Mouse (Mus musculus): ENCODE measurements at regions not wholly inside any gene's neighbourhood (a gene's known extent, or its start where the extent isn't known, plus 50 kb on each side); places are given as distances from the start of the nearest gene placed in this dataset.

DNA sequence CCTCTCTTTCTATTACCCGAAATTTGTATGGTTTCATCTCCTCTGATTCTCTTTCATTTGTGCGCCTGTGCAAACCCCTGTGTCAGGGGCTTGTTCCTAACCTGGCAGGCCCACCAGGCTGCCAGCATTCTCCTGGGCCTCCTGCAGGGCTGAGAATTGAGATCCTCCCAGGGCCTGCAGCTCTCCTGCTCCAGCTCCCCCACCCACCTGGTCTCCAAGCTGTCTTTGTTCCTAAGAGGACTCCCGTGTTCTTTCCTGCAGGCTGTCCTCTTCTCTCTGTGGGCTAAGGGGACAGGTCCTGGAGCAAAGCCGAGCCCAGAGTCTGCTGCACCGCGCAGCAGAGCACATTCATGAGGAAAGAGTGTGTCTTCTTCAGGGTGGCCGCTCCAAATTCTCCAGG lies 163.3 kb upstream of the Gm4791 start:
- ChIA-PET POLR2A (no interaction called here), CTCF (interaction anchor here in 1 of 4 experiments (0.9 kb wide), 1 partner anchor 20 kb away, joined by 3 read pairs; no protein-coding TSS in a partner anchor)

DNA sequence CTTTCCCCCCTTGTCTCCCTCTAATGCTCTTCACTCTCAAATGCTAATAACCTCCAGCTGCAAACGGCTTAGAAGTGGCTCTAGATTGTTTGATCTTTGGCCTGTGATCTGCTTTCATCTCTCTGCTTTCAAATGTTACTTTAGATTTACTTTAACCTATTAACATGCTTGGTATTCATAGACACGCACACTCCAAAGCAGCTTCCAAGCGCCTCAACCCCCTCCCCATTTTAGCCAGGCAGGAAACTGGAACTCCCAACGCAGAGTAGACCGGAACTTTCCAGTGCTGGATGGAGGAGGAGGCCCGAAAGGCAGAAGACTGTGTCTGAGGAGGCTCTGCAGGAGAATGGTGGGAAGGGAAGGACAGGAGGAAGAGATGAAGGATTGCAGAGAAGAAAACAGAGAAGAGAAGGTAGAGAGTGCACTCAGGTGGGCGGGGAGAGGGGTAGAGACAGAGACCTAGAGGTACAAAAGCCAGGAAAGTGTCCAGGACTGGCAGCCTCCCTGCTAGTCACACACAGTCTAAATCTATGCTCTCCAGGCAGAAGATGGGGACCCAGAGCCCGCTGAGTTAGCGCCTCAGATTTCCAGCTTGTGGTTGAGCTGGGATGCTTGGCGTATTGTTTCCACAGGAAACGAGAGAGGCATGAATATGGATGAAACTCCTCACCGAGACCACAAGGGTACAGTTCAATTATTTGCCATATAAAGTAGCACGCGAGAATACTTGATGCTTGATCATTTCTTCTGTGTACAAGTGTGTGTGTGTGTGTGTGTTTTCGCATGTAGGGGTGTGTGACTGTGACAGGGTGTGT lies 167.6 kb upstream of the Gm4791 start:
- CTCF ChIA-PET: no interaction called here
- POLR2A ChIA-PET: interaction anchor here in 1 of 4 experiments (0.7 kb wide), 1 partner anchor 415 kb away, joined by 5 read pairs; no protein-coding TSS in a partner anchor

DNA sequence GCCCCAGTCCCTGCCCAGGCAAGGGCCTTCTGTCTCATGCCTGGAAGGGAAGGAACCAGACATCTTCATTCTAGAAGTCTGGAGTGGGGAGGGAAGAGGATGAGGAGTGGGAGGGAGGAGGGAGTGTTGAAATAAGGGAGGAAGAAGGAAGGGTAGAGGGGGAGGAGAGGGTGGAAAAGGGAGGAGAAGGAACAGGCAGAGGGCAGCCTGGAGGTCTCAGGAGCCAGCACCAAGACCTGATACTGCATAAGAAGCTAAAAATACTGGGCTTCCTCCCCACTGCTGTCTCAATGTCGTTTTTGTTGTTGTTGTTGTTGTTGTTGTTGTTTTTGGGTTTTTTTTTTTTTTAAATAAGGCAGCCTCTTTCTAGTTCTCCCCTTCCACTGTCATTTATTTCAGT lies 168.2 kb upstream of the Gm4791 start:
- ChIA-PET POLR2A (interaction anchor here in 1 of 4 experiments (0.7 kb wide), 2 partner anchors 226 to 414 kb away, joined by 5 read pairs; no protein-coding TSS in a partner anchor), CTCF (no interaction called here)

DNA sequence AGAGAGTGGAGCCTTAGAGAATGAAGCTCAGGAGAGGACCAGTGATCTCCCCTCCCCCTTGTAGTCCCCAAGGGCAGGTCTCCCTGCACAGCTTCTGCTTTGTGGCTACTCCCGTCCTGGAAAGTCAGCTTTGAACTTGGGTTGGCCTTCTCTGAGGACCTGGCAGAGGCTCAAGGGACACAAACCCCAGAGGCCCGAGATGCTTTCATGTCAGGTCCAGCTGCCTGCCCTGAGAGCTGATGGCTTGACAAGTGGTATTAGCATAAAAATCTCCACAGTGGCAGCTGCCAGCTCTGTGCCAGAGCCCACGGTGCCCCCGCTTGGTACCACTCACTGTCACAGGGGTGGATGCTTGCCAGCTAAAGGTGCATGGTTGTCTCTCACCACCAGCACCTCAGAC lies 173.8 kb upstream of the Gm4791 start:
- ChIA-PET CTCF (interaction anchor here in 2 of 4 experiments (0.8 to 1.9 kb wide), 2 partner anchors 9 to 10 kb away, joined by 3 to 6 read pairs; no protein-coding TSS in a partner anchor), POLR2A (interaction anchor here in 1 of 4 experiments (0.6 kb wide), 1 partner anchor 411 kb away, joined by 3 read pairs; no protein-coding TSS in a partner anchor)

DNA sequence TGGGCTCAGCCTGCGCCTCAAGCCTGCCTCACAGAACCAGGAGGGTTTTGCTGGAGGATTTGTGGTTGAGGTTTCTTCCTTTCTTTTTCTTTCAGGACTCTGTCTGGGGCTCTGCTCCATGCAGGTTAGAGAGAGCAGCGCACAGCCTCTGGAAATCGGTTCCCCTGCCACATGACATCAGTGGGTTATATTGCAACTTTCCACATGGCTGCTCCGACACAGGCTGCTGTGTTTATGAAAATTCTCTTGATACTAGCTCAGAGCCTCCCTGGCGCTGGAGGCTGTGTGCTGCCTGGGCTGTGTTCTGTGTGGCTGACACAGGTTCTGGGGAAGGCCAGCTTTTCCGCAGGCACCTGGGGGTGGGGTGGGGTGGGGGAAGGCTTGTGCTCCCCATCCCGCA lies 178.7 kb upstream of the Gm4791 start:
- ChIA-PET CTCF (interaction anchor here in 2 of 4 experiments (0.5 to 0.6 kb wide), 2 partner anchors 34 to 1800 kb away, joined by 3 to 8 read pairs; no protein-coding TSS in a partner anchor), POLR2A (interaction anchor here in 3 of 4 experiments (0.6 to 1.1 kb wide), 3 partner anchors 9 to 677 kb away, joined by 3 to 4 read pairs (median 3); no protein-coding TSS in a partner anchor)

DNA sequence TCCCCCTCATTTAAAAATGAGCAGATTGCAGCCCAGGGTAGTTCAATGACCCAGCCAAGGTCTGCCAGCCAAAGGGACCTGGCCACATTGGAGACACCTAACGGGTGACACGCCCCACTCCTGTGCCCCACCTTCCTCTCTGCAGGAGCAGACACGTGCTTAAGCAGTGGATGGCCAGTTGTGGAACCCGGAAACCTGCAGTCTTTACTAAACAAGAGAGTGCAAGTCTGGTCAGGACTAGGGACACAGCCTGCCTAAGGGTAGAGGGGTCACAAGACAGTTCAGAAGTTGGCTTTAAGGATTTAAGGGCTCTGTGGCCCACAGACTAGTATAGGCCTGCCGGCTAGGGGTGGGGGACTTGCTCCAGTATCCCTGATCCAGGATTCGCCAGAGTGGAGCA lies 179.2 kb upstream of the Gm4791 start:
- ChIA-PET POLR2A (interaction anchor here in 3 of 4 experiments (0.5 to 1.1 kb wide), 4 partner anchors 9 to 1937 kb away, joined by 3 to 7 read pairs (median 4); no protein-coding TSS in a partner anchor), CTCF (interaction anchor here in 2 of 4 experiments (0.6 kb wide), 2 partner anchors 35 to 1096 kb away, joined by 3 to 8 read pairs; no protein-coding TSS in a partner anchor)

DNA sequence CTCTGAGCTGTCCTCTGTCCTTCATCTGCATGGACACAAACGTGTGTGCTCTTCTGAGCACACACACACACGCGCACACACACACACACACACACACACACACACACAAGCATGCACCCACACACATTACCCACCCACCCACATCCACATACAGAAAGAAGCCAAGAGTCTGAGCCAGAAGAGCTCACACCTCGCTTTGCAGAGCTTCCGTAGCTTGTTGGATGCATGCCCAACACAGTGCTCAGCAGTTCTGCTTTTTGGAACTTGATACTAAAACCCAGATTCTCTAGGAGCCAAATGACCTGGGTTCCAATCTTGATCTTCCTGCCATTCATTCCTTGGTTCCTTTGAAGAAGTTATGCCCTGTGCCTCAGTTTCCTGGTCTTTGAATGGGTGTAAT lies 182.4 kb upstream of the Gm4791 start:
- ChIA-PET POLR2A (interaction anchor here in 2 of 4 experiments (0.5 to 0.7 kb wide), 2 partner anchors 474 to 753 kb away, joined by 3 to 4 read pairs; no protein-coding TSS in a partner anchor), CTCF (interaction anchor here (0.6 to 2.5 kb wide), 11 partner anchors 9 to 514 kb away, joined by 3 to 15 read pairs (median 4); no protein-coding TSS in a partner anchor)

DNA sequence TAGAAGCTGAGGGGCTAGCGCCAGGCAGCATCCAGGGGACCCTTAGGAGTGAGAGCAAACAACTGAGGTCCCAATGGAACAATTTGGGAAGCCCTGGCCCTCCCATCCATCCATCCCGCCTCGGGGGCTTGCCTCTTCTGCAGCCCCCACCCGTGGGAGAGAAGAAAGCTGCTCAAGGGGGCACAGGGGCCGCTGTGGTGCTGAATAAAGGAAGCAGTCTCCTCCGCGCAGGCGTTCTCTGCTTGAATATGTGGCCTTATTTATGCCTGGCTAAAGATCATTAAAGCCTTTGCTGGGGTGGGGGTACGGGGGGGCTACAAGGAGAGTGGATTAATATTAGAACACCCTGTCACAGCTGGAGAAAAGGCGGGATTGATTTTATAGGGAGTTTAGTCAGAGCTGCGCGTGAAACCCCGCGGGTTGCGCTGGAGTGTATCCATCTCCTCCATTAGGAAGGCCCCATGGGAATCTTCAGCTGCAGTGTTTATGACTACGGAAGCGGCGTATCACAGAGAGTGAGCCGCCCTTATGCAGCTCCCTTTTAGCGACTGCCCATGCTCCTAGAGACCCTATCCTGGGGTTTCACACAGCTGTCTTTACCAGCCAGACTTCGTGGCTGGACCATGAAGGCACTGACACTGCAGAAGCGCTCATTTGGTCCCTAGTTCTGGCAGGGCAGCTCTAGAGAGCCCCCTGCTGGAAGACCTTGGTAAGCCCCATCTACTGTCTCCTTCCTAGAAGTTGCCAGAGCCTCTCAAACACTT lies 183.9 kb upstream of the Gm4791 start:
- CTCF ChIA-PET: interaction anchor here (0.5 to 2.5 kb wide), 23 partner anchors 9 to 523 kb away, joined by 3 to 15 read pairs (median 3); no protein-coding TSS in a partner anchor
- POLR2A ChIA-PET: interaction anchor here in 2 of 4 experiments (0.7 to 0.8 kb wide), 2 partner anchors 85 to 95 kb away, joined by 3 read pairs; no protein-coding TSS in a partner anchor

DNA sequence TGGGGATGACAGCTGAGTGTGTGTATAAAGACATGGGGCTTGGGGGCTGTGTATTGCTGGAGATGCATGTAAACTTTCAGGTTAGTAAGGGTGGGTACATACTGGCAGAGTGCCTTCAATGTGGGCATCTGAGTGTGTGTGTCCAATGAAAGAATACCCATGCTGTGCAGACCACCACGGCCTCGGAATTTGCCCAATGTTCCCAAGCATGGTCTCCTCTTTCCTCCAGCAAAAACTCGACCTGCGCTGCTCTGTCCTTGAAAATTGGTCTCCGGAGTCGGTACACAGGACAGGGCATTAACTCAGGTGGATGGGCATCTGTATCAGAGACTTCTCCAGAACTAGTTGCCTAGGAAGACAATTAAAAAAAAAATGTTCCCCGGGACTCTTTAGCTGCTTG lies 188.3 kb upstream of the Gm4791 start:
- POLR2A ChIA-PET: no interaction called here

DNA sequence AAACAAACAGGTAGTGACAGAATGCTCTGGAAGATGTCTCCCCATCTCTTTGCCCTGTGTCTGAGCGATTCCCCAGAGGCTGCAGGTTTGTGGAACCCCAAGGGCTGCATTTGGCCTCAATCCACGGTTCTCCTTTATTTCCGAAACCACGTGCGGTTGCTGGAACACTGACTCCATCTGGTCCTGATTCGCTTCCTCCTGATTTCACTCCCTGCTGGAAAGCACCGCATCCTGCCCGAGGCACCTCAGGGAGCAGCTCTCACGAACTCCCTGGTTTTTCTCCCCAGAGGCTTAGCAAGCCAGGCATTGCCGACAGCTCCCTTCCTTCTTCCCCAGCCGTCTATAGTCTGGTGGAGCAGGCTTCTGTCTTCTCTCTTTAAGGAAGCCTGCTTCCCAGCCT lies 203.1 kb upstream of the Gm4791 start:
- POLR2A ChIA-PET: interaction anchor here in 1 of 4 experiments (0.8 kb wide), 1 partner anchor 9 kb away, joined by 4 read pairs; no protein-coding TSS in a partner anchor
- CTCF ChIA-PET: no interaction called here

More for the DNA sequence above, 188.3 kb upstream of the Gm4791 start:
- CTCF ChIA-PET: no interaction called here

DNA sequence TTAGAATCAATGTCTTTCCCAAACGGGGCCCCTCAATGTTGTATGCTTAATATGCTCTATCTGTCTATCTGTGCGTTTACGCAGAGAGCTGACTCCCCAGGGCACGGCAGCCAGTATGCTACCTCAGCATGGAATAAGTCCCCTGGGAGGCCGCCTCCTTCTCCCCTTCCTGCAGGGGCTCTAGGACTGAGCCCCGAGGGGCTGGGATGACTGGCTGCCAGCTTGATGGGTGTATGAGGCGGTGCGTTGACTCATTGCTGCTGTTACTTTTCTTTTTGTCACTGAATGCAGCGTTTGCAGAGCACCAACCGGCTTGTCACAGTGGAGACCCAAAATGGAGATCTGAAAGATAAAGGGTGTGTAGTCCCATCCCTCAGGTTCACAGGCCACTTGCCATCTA lies 209.5 kb upstream of the Gm4791 start:
- CTCF ChIA-PET: interaction anchor here in 1 of 4 experiments (0.6 kb wide), 1 partner anchor 1161 kb away, joined by 3 read pairs; no protein-coding TSS in a partner anchor
- POLR2A ChIA-PET: interaction anchor here in 1 of 4 experiments (0.6 kb wide), 1 partner anchor 1613 kb away, joined by 7 read pairs; no protein-coding TSS in a partner anchor

DNA sequence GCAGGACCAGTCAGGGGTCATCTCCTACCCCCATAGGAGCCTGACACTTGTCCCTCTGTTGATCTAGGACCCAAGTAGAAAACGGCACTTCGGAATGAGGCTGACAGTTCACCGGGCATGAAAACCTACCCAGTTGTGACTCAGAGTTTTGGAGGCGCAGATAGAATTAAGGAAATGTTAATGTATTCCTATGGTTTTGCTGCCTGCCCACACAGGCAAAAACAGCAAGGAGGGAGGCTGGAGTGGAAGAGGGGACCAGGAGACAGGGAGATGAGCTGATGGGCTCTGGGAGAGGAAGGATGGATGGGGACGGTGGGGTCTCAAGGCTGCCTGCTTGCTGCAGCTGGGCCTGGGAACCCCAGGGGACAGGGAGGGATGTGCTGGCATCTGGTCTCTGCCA lies 210.1 kb upstream of the Gm4791 start:
- POLR2A ChIA-PET: interaction anchor here in 1 of 4 experiments (0.6 kb wide), 1 partner anchor 1614 kb away, joined by 7 read pairs; no protein-coding TSS in a partner anchor
- CTCF ChIA-PET: interaction anchor here in 1 of 4 experiments (0.6 kb wide), 1 partner anchor 1162 kb away, joined by 3 read pairs; no protein-coding TSS in a partner anchor

DNA sequence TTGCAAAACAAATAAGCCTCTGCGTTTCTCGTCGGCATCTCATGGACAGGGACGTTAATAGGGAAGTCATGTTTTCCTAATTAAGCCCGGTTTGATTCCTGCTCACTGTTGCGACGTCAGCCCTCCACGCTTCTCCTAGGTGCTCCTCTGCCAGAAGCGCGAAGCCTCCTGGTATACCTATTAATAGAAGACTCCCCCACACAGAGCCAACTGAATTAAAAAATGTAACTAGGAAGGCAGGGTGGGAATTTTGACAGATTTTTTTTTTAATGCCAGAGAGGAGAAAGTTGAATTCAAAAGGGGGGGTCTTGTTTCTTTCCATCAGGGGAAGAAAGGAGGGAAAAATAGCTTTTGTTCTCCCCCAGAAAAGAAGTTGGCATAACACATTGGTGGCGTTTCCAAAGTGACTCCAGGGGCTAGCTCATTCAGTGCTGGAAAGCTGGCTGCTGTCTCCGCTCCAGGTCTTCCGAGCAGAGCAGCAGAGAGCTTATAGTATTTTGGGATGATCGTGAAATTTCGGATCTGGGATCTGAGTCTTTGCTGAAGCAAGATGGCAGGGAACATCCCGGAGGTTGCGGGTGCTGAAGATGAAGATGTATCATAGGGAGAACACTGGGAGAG lies 214.1 kb upstream of the Gm4791 start:
- POLR2A ChIA-PET: no interaction called here
- CTCF ChIA-PET: no interaction called here

DNA sequence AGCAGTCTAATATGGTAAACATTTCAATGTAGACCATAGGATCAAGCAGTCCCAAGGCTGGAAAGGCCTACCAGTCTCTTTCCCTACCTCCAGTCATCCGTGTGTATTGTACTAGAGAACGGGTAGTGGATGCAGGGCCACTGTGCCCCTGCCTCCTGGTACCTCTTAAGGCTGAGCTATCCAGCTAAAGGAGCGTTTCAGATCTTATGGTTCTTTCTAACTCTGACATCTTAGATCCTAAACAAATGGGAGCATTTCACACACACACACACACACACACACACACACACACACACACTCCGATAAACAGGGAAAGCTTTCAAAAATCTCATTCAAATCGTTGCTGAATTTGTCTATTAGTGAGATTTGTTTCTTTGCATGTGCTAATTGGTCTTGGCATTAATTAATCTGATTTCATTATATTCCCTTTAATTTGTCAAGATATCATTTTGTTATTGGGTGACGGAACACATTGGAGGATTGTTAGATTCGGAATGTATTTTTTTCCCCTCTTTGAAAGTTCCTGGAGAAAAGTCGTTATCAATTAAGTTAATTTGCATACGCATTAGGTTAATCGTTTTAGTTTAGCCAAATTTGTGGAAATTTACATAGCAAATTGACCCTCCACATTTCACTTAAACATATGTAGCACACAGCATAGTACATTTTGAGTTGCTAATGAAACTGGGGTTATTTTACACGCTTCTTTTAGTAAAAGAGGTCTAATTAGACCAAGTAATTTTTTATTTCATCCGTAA lies 214.8 kb upstream of the Gm4791 start:
- ChIA-PET CTCF (no interaction called here), POLR2A (interaction anchor here in 1 of 4 experiments (0.6 kb wide), 1 partner anchor 274 kb away, joined by 3 read pairs; no protein-coding TSS in a partner anchor)

DNA sequence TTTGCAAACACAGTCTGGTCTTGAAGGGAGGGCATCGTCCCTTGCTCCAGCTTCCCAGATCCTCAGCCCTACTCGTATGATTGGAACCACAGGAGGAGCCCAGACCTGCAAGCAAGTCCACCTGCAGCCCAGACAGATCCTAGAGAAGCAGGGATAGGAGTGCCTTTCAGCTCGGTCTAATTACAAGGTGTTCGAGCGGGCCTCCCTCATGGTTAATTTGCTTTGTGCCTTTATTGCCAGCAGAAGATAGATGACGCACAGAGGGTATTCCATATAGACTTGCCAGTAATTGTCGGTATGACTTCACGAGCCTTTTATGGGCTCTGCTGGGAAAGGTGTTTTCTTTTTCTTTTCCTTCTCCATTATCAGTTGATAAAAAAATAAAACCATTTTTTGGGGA lies 216.9 kb upstream of the Gm4791 start:
- ChIA-PET POLR2A (no interaction called here), CTCF (no interaction called here)

DNA sequence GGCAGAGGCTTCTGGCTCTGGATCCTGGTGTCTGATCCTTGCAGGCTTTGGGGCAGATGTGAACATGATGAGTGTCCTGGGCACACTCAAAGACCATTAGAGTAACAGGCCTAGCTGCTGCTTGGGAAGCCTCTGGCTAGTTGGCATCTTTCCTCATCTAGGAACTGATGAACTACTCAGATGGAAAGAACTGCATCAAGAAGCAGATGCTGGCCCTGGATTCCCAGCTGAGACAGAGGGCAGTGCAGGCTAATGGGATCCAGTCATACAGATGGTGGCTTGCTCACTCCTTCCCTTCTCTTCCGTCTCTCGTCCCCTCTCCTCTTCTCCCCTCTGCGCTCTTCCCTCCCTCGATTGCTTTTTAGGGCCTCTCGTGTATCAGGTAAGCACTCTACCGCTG lies 219.8 kb upstream of the Gm4791 start:
- POLR2A ChIA-PET: no interaction called here
- CTCF ChIA-PET: interaction anchor here in 2 of 4 experiments (0.6 to 2.1 kb wide), 2 partner anchors 36 to 388 kb away, joined by 3 to 6 read pairs; no protein-coding TSS in a partner anchor

DNA sequence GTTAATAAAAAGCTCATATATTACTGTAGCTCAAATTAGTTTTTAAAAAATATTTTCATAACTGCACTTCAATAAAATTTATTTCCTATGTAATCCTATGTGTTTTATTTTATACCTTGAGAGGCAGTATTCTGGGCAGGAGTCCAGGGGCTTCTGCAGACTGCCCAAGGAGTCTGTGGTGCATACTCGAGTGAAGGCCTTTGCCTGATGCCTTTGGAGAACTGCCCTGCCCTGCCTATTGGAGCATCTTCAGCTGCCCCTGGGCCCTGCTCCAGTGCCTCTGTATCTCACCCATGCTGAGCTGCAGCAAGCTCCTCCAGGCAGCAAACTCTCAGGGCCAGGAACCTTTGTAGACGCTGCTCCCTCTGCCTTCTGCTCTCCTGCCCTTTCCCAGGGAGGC lies 223.7 kb upstream of the Gm4791 start:
- ChIA-PET POLR2A (no interaction called here), CTCF (no interaction called here)

DNA sequence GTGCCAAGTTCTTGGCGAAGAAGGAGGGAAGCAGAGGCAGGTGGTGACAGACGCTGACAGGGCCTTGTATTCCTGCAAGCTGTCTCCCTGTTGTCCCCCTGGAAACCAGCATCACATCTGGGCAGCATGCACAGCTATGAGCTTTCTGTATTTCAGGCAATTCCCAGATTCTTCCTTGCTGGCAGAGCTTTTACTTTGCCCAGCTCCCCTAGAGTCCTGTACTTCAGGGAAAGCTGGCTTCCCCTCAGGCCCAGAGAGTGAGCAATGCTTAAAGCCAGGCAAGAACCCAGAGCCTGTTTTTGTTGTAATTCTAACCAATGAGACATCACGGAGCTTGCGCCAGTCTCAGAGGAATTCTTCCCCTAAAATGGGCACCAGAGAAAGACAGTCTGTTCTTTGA lies 238.3 kb upstream of the Gm4791 start:
- CTCF ChIA-PET: interaction anchor here in 1 of 4 experiments (1.3 kb wide), 1 partner anchor 24 kb away, joined by 3 read pairs; no protein-coding TSS in a partner anchor
- POLR2A ChIA-PET: interaction anchor here in 2 of 4 experiments (0.7 to 1.5 kb wide), 3 partner anchors 10 to 770 kb away, joined by 3 to 6 read pairs (median 3); partner anchors contain the start of gene Cadm1 (in 1 of the 2)
